Mouse (Mus musculus) cerebellum, postnatal 25 days (tissue): ENCODE measurements at regions not wholly inside any gene's neighbourhood (a gene's known extent, or its start where the extent isn't known, plus 50 kb on each side); places are given as distances from the start of the nearest gene placed in this dataset.

Experiments used
- DNase-seq, 2 experiments: peaks; one replicate each; pipeline ENCODE4 v3.0.0; 2021; ENCODE audit warnings: mixed read lengths in 2 of 2

GRCm38 (mm10) chr5:47185868-47186267 is 797.1 kb upstream of the Slit2 start:
- DNase-seq, result peak in 1 of 2 experiments; percentile 6

DNA sequence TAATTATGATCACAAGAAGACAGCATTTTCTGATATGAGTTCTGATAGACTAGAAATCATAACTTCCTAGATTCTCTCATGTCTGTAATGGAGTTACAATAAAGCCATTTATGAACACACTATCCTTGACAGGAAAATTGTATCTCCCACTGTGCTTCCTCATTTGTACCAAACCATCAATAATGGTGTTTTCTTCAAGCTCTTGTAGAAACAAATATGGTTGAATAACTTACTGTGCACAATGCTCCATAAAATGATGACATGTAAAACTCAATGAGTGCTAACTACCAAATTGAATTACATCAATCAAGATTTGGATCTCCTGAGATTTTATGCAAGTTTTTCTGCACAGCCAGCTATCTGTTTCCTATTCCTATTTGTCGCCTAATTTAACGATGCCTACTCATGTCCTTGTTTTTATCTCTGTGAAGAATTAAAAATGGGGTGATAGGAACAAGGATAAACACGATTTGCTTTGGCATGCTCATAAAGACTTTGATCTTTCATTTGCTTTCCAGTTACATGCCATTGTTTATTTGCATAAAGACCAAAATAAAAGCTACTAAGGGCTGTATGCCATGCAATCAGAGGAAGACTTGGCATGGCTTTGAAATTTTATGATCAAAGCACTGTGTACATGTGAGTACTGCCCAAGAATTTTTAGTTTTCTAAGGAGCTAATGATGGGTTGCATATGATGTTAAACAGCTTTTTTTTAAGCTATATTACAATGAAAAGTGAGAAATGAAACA is 780.6 kb upstream of the Slit2 start:
- no peak for DNase-seq

GRCm38 (mm10) chr5:47202915-47203296 is 780.0 kb upstream of the Slit2 start:
- no peak for DNase-seq

DNA sequence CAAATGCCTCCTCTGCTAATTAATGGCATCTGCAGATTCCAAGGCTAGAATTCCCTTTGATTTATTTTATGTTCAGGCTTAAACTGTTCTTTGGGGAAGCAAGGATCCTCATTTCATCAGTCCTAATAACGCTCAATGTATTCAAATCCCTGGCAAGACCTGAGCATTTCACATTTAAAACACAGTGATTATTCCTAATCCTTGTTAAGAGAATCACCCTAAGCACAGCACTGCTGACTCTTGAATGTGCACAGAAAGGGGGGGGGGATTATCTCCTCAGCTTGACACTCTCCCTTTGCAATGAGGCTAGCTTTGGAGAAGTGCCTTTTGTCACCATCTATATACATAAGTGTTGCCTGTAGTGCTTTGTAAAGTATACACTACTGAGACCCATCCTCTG is 772.4 kb upstream of the Slit2 start:
- DNase-seq, result no peak

- DNase-seq, result no peak
Observed at GRCm38 (mm10) chr5:47215421-47215820, 767.5 kb upstream of the Slit2 start.

GRCm38 (mm10) chr5:47225247-47225646 is 757.7 kb upstream of the Slit2 start:
- no peak for DNase-seq

GRCm38 (mm10) chr5:47236094-47236493 is 746.8 kb upstream of the Slit2 start:
- DNase-seq, result no peak

DNA sequence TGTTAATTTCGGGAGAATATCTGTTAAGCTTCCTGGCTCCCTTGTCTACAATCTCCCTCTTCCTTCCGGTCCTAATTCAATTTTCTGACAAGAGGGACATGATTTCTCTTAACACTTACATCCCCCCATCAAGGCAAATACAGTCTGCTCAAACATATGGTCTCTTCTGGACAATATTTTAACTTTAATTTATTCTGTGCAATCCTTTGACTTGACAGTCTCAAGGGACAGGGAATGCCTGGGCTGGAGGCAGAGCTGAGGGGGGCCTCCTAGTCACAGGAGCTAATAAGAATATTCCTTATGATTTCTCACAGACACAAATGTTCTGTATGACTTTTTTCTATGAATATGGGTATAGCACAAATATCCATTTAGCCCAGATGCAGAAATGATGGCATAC is 742.9 kb upstream of the Slit2 start:
- DNase-seq, result no peak

GRCm38 (mm10) chr5:47240586-47240985 is 742.4 kb upstream of the Slit2 start:
- no peak for DNase-seq

DNA sequence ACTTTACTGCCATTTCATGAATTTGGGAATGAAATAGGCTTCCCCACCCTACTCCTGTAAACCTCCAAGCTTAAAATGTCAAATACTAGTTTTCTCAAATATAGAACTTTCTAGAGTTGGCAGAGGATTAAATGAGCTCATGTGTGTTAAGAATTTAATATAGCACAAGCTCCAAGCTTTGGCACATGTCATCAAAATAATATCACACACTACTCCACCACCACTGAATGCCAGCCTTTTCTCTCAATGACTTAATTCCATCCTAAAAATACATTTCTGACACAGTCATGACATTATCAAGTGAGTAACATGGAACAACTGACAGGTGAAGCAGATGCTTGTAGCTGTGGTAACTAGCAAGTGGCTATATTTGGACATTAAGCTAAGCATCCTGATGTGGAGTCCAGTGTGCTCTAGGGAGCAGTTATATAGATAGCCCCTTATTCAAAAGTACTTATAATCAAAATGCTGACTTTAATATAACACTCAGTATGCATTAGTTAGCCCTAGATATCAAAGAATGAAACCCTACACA is 728.0 kb upstream of the Slit2 start:
- no peak for DNase-seq

DNA sequence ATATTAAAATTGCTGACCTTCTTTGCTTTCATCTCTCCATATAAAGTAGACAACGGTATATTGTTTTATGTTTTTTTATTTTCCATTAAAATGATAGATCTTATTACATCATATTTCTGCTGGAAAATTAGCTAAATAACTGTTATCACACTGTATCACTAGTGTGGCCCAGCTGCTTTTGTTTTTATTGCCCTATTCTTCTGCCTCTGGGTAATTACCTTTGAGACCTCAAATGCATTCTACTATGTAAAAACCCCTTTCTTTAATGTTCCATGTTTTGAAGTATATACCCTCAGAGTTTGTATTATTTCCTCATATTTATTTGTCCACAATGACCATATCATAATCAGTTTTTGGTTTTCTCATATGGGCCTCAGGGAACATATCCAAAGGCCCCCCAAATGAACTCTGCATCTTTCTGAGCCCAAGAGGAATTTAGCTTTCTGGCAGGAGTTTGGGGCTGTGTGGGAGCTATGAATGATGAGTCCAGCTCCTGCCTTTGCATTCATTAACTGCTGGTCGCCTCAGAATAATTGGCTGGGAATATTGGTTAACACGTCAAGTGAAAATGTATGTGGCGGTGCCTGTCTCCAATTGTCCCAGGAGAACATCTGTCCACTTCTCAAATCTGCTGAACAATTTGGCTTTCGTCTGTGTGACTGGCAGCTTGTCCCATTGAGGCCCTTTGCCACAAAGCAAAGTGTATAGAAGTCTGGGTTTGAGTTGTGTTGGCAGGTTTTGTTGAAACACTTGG is 721.1 kb upstream of the Slit2 start:
- DNase-seq, result no peak

- DNase-seq, result no peak
Observed at GRCm38 (mm10) chr5:47272642-47273041, 710.3 kb upstream of the Slit2 start.

GRCm38 (mm10) chr5:47273389-47274255 is 709.3 kb upstream of the Slit2 start:
- DNase-seq, result no peak

- no peak for DNase-seq
Observed at GRCm38 (mm10) chr5:47274256-47274638, 708.7 kb upstream of the Slit2 start.

DNA sequence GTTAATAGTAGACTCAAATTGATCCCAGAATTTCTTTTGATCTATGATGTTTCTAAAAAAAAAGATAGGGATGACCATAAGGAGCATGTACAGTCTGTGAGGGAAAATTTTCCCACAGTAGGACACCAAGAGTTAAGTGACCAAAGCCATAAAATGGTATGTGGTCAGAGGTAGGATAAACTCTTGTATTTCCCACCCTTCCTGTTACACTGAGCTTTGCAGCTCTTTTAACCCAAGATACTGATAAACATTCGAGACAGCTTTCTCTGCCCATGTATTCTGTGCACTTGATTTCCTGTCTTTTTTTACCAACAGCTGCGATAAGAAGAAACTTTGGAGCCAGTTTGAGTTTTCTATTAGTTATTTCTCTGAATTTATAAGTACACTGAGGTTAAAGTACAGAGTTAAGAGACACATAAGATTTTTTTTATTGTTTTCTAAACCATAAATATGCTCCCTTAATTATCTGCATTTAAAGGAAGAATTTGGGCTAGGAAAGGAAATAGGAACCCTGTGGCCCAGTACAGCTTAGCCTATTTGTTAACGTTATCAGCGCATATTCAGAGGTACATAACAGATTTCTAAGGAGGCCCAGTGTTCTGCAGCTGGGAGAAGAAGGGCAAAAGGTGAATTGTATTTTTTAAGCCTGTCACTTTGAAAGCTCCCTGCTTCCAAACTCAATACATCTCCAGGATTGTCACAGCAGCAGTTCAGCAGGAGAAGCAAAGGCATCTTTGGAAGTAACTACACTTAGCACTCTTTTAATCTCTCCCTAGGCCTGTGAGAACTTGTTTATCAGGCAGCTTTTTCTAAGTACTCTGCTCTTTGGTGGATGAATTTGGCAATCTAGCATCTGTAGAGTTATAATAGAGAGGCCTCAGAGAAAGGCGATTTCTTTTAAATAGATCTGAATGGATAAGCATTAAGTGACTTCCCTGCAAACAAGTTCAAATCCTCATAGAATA is 706.4 kb upstream of the Slit2 start:
- DNase-seq, result no peak

- no peak for DNase-seq
Observed at GRCm38 (mm10) chr5:47279630-47280029, 703.3 kb upstream of the Slit2 start.

- DNase-seq, result no peak
Observed at GRCm38 (mm10) chr5:47299602-47300001, 683.3 kb upstream of the Slit2 start.

DNA sequence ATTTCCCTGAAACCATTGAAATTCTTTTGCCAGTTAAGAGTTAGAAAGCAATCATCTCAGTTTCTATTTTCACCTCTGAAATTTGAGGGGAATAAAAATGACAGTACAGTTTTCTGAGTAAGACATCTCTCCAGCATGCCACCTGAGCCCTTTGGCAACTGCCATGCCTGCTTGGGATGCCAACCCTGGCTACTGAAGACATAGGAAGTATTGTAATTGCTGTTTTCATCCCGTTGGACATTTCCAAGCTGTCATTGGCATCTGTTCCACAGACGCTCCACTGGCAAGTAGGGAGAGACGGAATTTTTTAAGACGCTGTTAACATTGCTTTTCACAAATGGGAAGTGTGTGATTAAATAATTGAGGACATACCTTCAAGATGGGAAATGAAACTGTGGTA is 665.4 kb upstream of the Slit2 start:
- DNase-seq, result peak; percentile 3 to 9

- DNase-seq, result no peak
Observed at GRCm38 (mm10) chr5:47318147-47318546, 664.8 kb upstream of the Slit2 start.

DNA sequence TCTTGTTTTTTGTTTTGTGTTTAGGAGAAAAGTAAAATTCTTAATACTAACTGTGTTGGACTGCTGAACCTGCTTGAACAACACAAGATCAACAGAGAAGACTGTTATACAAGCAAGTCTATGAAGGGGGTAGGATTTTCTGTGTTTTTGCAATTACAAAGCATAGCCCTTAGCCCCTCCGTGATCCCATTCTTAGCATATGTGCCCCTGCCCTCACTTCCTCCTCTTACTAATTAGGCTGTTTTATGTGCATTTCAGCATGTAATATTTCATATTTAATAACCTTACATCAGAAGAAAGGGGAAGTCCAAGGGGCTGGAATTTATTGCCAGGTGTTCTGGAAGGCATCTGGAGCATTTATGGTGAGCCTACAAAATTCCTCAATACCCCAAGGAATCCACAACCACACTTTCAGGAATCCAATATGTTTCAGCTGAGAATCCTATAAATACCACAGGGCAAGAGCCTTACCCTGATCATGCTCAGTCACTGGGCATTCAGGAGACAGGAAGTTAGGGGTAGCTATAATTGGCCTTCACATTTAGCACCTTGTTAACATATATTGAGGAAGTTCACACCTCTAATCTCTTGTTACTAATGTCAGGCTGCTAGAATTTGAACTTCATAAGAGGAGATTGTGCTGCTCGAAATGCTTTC is 660.3 kb upstream of the Slit2 start:
- DNase-seq, result no peak

- peak; percentile 2 to 6 for DNase-seq
Observed at GRCm38 (mm10) chr5:47334299-47334698, 648.6 kb upstream of the Slit2 start.
